Mouse (Mus musculus) stomach, postnatal 0 days (tissue): Measurements from ENCODE around the gene Hapln4. TPM values are rescaled to one million over a fixed set of nuclear protein-coding genes. Genes with fewer than 3 reads are reported as not detected.
A peak's percentile ranks its signal among the peaks of the same experiment; 100 is the strongest.

ENCODE experiments used
- ATAC-seq: fragments of 200-750 bp; cut with Nextera tagmentation; 2 replicates; pipeline ENCODE4 v1.8.0; 2017; ENCODE audit not compliant: low FRiP score, low TSS enrichment
- DNase-seq: peaks from one replicate; pipeline ENCODE4 v3.0.0-alpha.2; 2016; ENCODE audit warnings: low spot score
- H3K27ac ChIP-seq: fragments of 300-500 bp; sonication (generic); replicated peaks from 2 replicates; pipeline ENCODE4 v1.5.1; 2014; ENCODE audit warnings: mild to moderate bottlenecking, control low read depth
- H3K27me3 ChIP-seq: fragments of 300-500 bp; sonication (generic); 2 replicates; pipeline ENCODE4 v1.6.1; 2014; ENCODE audit warnings: low read length; ENCODE audit not compliant: control insufficient read depth, insufficient read depth
- H3K36me3 ChIP-seq: fragments of 300-500 bp; sonication (generic); 2 replicates; pipeline ENCODE4 v1.6.1; 2014; ENCODE audit warnings: low read length, mixed read lengths; ENCODE audit not compliant: control insufficient read depth, insufficient read depth
- H3K4me1 ChIP-seq: fragments of 300-500 bp; sonication (generic); replicated peaks from 2 replicates; pipeline ENCODE4 v1.6.1; 2014; ENCODE audit warnings: antibody characterized with exemption; ENCODE audit not compliant: control insufficient read depth, insufficient read depth
- H3K4me2 ChIP-seq: fragments of 300-500 bp; sonication (generic); replicated peaks from 2 replicates; pipeline ENCODE4 v1.6.1; 2014; ENCODE audit warnings: low read depth, mild to moderate bottlenecking, control low read depth, moderate library complexity
- H3K4me3 ChIP-seq: fragments of 300-500 bp; sonication (generic); 2 replicates; pipeline ENCODE4 v1.5.1; 2014; ENCODE audit warnings: low read depth, low read length, control low read depth
- H3K9ac ChIP-seq: fragments of 300-500 bp; sonication (generic); 2 replicates; pipeline ENCODE4 v1.6.1; 2014; ENCODE audit warnings: mild to moderate bottlenecking, low read length, control low read depth, mixed read lengths
- H3K9me3 ChIP-seq: fragments of 300-500 bp; sonication (generic); 2 replicates; pipeline ENCODE4 v1.6.1; 2016; ENCODE audit warnings: low read length; ENCODE audit not compliant: control insufficient read depth
- CTCF ChIP-seq: IDR thresholded peaks from 2 replicates; pipeline ENCODE4 v1.5.1; 2016; ENCODE audit warnings: antibody characterized with exemption, low read depth, mild to moderate bottlenecking, moderate library complexity
- EP300 ChIP-seq: optimal IDR thresholded peaks from 2 replicates; pipeline ENCODE3; 2016; ENCODE audit warnings: antibody characterized with exemption
- WGBS: fragments of 180-500 bp; shearing (Covaris S2); extraction: QIAGEN DNeasy Blood & Tissue Kit; methylation state at CpG from one replicate; pipeline ENCODE4 v1.1.7; 2014; 5-methylcytosine and 5-hydroxymethylcytosine counted together
- polyA plus RNA-seq: library from polyadenylated mRNA; unstranded; fragments of >200 nt; fragmentation: Nextera tagmentation; extraction: Ambion mirVana; gene quantifications from 2 replicates; pipeline ENCODE4 v1.2.1, GENCODE M21; 2015

Gene Hapln4
- polyA plus RNA-seq, 1 experiment from 2014 or later = 0.02 TPM

DNA sequence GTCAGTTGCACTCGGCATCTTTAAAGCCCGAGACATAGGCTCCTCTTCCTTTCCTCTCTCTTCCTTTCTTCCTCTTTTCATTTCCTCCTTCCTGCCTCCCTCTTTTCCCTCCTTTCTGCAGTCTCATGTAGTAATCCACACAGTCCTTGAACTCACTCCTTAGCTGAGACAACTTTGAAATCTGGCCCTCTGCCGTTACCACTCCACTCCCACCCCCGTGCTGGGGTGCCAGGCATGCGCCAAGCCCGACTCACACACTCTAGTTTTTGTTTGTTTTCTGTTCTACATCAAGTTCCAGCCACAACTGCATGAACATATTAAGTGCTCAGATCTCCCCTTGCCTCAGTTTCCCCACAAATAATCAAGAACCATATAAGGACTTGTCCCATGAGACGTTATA, 21.7 kb downstream of the Hapln4 start:
- TF ChIP-seq CTCF = no peak
- TF ChIP-seq EP300 = no peak
- H3K4me2 ChIP-seq = no peak overlapping the region
- no peak overlapping the region for H3K4me3 ChIP-seq
- no peaks in the 10 kb centered on the region for H3K4me1 ChIP-seq
- no peak overlapping the region for H3K27ac ChIP-seq
- DNase-seq (no peak), ATAC-seq (no peak)
- no peaks in the 10 kb centered on the region for H3K36me3 ChIP-seq
- WGBS = 71% methylated on average over 7 of the region's 7 CpGs
- no peaks in the 10 kb centered on the region for H3K27me3 ChIP-seq
- H3K9me3 ChIP-seq = no peaks in the 10 kb centered on the region
- H3K9ac ChIP-seq = no peak overlapping the region

DNA sequence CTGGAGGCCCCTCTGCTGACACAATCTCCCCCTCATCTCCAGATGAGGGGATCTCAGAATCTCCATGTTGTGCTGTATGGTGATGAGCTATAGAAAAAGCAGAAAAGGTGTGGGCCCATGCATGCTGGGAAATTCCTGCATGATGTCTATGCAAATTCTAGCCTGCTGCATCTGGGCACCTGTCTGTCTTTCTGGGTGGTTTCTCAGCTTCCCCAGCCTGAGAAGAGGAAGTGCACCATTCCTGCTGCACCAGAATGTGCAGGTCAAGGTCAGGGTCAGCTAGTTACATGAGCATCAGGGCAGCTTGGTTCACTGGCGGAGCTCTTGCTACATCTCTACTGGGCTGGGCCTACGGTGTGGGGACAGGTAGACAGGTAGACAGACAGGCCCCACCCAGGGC, 27.2 kb downstream of the Hapln4 start:
- Histone ChIP-seq H3K9ac (no peak overlapping the region), H3K4me2 (no peak overlapping the region), H3K4me3 (no peak overlapping the region), H3K27me3 (peaks cover 13% of the 10 kb centered on the region; the same call in 1 of the 2 replicates), H3K36me3 (no peaks in the 10 kb centered on the region), H3K27ac (no peak overlapping the region), H3K9me3 (no peaks in the 10 kb centered on the region), H3K4me1 (no peaks in the 10 kb centered on the region)
- ATAC-seq (no peak), DNase-seq (no peak)
- WGBS = 74% methylated on average over 2 of the region's 2 CpGs
- no peak for TF ChIP-seq CTCF
- no peak for TF ChIP-seq EP300

DNA sequence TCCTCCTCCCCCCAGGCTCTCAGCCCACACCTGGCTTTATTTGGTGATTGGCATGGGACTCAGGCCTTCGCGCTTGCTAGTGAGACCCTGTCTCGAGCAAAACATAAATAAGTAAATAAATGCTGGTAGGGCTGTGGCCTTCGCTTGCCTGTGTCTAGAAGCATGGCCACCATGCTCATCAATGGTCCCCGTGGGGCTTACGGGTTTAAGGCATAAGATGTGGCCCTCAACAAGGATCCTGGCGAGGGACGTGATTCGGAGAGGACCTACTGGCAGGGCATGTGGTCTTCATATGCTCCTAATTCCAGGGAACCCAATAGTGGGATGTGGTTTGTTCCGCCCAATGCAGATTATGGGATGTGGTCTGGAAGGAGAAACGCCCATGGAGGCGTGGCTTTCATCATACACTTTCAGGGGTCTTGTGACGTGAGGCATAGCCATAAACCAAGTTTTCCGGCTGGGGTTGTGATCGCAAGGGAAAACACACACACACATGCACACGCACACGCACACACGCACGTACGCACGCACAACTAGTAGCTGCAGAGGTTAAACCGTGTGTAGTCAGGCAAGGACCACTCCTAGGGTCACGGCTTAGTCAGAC, 28.0 kb downstream of the Hapln4 start:
- Histone ChIP-seq H3K27me3 (peaks cover 13% of the 10 kb centered on the region; the same call in 1 of the 2 replicates), H3K36me3 (no peaks in the 10 kb centered on the region), H3K4me3 (no peak overlapping the region), H3K27ac (no peak overlapping the region), H3K9ac (no peak overlapping the region), H3K4me1 (no peaks in the 10 kb centered on the region), H3K9me3 (no peaks in the 10 kb centered on the region), H3K4me2 (no peak overlapping the region)
- ATAC-seq (peak; percentile 57; the same call in 1 of the 2 replicates), DNase-seq (no peak)
- WGBS = 48% methylated on average over 23 of the region's 23 CpGs
- TF ChIP-seq CTCF (no peak), EP300 (no peak)

DNA sequence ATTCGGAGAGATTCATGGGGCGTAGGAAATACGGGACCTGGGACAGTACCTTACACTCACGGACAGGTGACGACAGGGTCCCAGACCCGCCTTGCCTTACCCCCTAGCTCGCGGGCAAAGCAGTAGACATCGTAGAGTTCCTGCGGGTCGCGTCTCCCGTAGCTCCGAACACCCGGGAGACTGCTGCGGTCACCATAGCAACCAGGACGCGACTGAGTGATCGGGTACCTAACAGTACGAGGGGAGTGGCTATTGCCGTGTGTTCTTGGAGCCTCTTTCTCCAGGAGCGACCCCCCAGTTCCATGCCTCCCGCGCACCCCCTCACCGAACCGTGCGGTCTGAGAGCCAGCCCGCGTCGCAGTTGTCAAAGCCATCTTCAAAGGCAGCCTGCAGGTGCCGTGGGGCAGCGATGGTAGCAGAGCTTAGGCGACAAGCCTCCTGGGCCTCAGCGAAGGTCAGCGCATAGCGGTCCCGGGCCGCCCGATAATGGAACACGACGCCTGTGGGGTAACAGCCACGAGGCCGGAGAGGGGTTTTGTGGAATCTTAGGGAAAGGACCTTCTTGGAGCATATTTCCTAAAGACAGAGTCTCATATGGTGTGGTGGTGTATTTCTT, 29.3 kb downstream of the Hapln4 start:
- H3K27me3 ChIP-seq = peaks cover 13% of the 10 kb centered on the region; the same call in 1 of the 2 replicates
- H3K9ac ChIP-seq = no peak overlapping the region
- TF ChIP-seq EP300 (no peak), CTCF (no peak)
- H3K36me3 ChIP-seq = no peaks in the 10 kb centered on the region
- H3K4me1 ChIP-seq = no peaks in the 10 kb centered on the region
- no peak overlapping the region for H3K4me3 ChIP-seq
- no peaks in the 10 kb centered on the region for H3K9me3 ChIP-seq
- 8% methylated on average over 43 of the region's 43 CpGs for WGBS
- H3K4me2 ChIP-seq = no peak overlapping the region
- DNase-seq (no peak), ATAC-seq (no peak)
- H3K27ac ChIP-seq = no peak overlapping the region

DNA sequence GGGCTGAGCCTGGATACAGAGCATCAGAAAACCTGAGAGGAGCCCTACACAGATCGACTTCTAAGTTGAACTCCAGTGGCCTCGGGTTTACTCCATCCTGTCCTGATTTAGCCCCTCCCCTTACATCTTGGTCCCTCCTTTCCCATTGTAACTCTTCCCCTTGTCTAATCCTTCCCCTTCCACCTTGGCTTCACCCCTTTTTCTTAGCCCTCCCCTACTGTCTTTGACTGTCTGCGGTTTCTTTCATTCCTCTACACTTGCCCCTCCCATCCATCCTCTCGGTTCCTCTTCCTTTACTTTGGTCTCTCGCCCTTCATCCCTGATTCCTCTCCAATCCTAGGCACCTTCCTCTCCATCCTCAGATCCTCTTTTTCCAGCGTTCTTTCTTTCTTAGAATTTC, 31.2 kb downstream of the Hapln4 start:
- no peak for DNase-seq
- Histone ChIP-seq H3K9me3 (no peaks in the 10 kb centered on the region), H3K4me1 (no peaks in the 10 kb centered on the region), H3K4me2 (no peak overlapping the region), H3K27ac (no peak overlapping the region), H3K9ac (no peak overlapping the region), H3K27me3 (peaks cover 13% of the 10 kb centered on the region; the same call in 1 of the 2 replicates), H3K36me3 (no peaks in the 10 kb centered on the region), H3K4me3 (no peak overlapping the region)
- no peak for TF ChIP-seq EP300
- no peak for TF ChIP-seq CTCF
- WGBS = 28% methylated on average over 6 of the region's 6 CpGs
- ATAC-seq = no peak

DNA sequence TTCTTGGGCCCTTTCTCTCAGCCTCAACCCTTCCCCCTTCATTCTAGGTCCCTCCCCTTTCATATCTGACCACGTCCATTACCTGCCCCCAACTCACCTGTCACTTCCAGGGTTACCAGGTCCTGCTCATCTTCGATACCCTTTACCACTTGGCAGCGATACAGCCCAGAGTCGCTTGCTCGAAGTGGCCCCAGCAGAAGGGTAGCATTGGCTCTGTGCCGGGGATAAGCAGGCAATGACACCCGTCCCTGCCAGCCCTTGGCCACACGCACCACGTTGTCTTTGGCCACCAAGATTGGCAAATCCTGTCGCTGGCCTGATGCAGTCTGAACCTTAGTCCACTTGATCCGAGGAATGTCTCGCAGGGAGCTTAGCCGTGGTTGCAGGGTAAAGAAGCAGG, 31.6 kb downstream of the Hapln4 start:
- no peak for ATAC-seq

More for the DNA sequence above, 31.6 kb downstream of the Hapln4 start:
- H3K9me3 ChIP-seq = no peaks in the 10 kb centered on the region
- WGBS = 63% methylated on average over 13 of the region's 13 CpGs
- no peak overlapping the region for H3K9ac ChIP-seq
- no peaks in the 10 kb centered on the region for H3K36me3 ChIP-seq
- no peak overlapping the region for H3K4me3 ChIP-seq
- H3K27me3 ChIP-seq = peaks cover 13% of the 10 kb centered on the region; the same call in 1 of the 2 replicates
- TF ChIP-seq EP300 = no peak
- no peak for TF ChIP-seq CTCF
- no peaks in the 10 kb centered on the region for H3K4me1 ChIP-seq
- no peak overlapping the region for H3K4me2 ChIP-seq
- no peak for DNase-seq
- H3K27ac ChIP-seq = no peak overlapping the region
